Mouse (Mus musculus): ENCODE measurements around the gene AC131692.1. TPM values are rescaled to one million over a fixed set of nuclear protein-coding genes. Genes with fewer than 3 reads are reported as not detected.
A peak's percentile ranks its signal among the peaks of the same experiment; 100 is the strongest.
"Not testable (repeated sequence)": the region's sequence is repeated elsewhere in the genome, so short reads cannot be mapped to it uniquely, and the experiment has no call there.

AC131692.1 gene
- polyA plus RNA-seq, 1 experiment from 2014 or later = 0.27 TPM

DNA sequence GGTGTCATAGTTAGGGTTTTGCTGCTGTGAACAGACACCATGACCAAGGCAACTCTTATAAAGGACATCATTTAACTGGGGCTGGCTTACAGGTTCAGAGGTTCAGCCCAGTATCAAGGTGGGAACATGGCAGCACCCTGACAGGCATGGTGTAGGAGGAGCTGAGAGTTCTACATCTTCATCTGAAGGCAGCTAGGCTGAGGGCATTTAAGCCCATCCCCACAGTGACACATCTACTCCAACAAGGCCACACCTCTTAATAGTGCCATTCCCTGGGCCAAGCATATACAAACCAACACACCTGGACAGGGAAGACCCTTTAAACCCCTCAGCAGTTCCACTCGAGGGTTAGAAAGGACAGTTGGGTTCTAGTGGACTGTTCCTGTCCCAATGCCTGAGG is 39.0 kb downstream of the AC131692.1 start:
- WGBS = 50% methylated on average over 1 of the region's 1 CpGs
- H3K27ac ChIP-seq (ENCODE audit: low read depth, low read length); DNase-seq (ENCODE audit: low spot score, missing footprints); H3K4me1 ChIP-seq (ENCODE audit: control insufficient read depth, insufficient read depth, low read length); ATAC-seq (ENCODE audit: low FRiP score); H3K4me2 ChIP-seq; H3K4me3 ChIP-seq (ENCODE audit: low read depth, low read length); H3K9me3 ChIP-seq (ENCODE audit: control insufficient read depth, low read length); H3K9ac ChIP-seq (ENCODE audit: low read length); H3K36me3 ChIP-seq (ENCODE audit: control insufficient read depth, insufficient read depth, low read length); H3K27me3 ChIP-seq (ENCODE audit: control insufficient read depth, insufficient read depth, low read length): not testable (repeated sequence)

GRCm38 (mm10) chr19:6136397-6136796 is 42.2 kb downstream of the AC131692.1 start:
- H3K4me3 ChIP-seq (ENCODE audit: low read depth, low read length) = no peak overlapping the region
- no peak overlapping the region for H3K4me2 ChIP-seq
- H3K27ac ChIP-seq (ENCODE audit: low read depth, low read length) = no peak overlapping the region
- ATAC-seq (ENCODE audit: low FRiP score) (no peak), DNase-seq (ENCODE audit: low spot score, missing footprints) (peak; percentile 4)
- H3K9me3 ChIP-seq (ENCODE audit: control insufficient read depth, low read length) = no peaks in the 10 kb centered on the region
- H3K9ac ChIP-seq (ENCODE audit: low read length) = no peak overlapping the region
- WGBS = 82% methylated on average over 3 of the region's 3 CpGs
- no peaks in the 10 kb centered on the region for H3K27me3 ChIP-seq (ENCODE audit: control insufficient read depth, insufficient read depth, low read length)
- H3K4me1 ChIP-seq (ENCODE audit: control insufficient read depth, insufficient read depth, low read length) = peaks cover 9% of the 10 kb centered on the region
- H3K36me3 ChIP-seq (ENCODE audit: control insufficient read depth, insufficient read depth, low read length) = no peaks in the 10 kb centered on the region; the same call in none of the 2 replicates

DNA sequence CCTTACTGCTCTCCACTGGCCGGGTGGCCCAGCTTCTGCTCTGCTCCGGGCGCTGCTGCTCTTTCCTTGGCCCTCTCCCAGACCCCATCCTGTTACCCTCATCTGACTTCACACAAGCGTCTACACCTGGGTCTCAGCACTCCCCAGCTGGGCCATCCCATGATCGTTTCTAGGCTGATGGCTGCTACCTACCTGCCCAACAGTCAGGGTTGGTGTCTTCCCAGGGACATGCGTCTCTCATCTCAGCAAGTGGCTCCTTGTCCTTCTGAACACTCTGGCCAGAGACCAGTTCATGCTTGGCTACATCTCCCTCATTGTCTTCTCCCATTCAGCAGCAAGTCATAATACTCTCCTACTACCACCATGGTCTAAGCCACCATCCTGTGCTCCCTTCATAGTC is 45.5 kb downstream of the AC131692.1 start:
- DNase-seq (ENCODE audit: low spot score, missing footprints) = no peak
- H3K4me2 ChIP-seq = peak overlapping the region; percentile 88
- no peak overlapping the region for H3K27ac ChIP-seq (ENCODE audit: low read depth, low read length)
- no peaks in the 10 kb centered on the region; the same call in none of the 2 replicates for H3K36me3 ChIP-seq (ENCODE audit: control insufficient read depth, insufficient read depth, low read length)
- H3K4me3 ChIP-seq (ENCODE audit: low read depth, low read length) = no peak overlapping the region; the same call in 1 of the 2 replicates
- no peaks in the 10 kb centered on the region for H3K27me3 ChIP-seq (ENCODE audit: control insufficient read depth, insufficient read depth, low read length)
- WGBS = 91% methylated on average over 6 of the region's 6 CpGs
- H3K9me3 ChIP-seq (ENCODE audit: control insufficient read depth, low read length) = no peaks in the 10 kb centered on the region
- no peak for ATAC-seq (ENCODE audit: low FRiP score)
- H3K9ac ChIP-seq (ENCODE audit: low read length) = peak overlapping the region; percentile 90
- peaks cover 9% of the 10 kb centered on the region for H3K4me1 ChIP-seq (ENCODE audit: control insufficient read depth, insufficient read depth, low read length)

DNA sequence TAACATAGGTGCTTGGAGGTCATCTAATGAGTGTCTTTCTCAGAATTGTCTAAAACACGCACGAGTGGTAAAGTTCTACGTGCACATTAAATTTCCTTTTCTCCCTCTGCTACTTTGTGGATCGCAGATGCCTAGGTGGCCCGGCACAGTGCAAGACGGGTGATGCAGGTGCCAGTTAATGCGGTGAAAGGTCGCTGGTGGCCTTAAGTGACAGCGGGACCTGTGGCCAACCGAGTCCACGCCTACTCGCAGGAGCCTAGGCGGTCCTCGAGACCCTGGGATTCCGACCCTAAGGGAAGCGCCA is 46.1 kb downstream of the AC131692.1 start:
- peaks cover 9% of the 10 kb centered on the region for H3K4me1 ChIP-seq (ENCODE audit: control insufficient read depth, insufficient read depth, low read length)
- peak overlapping the region; percentile 90 for H3K9ac ChIP-seq (ENCODE audit: low read length)
- H3K36me3 ChIP-seq (ENCODE audit: control insufficient read depth, insufficient read depth, low read length) = no peaks in the 10 kb centered on the region; the same call in none of the 2 replicates
- no peaks in the 10 kb centered on the region for H3K9me3 ChIP-seq (ENCODE audit: control insufficient read depth, low read length)
- ATAC-seq (ENCODE audit: low FRiP score) (no peak), DNase-seq (ENCODE audit: low spot score, missing footprints) (no peak)
- H3K27ac ChIP-seq (ENCODE audit: low read depth, low read length) = peak overlapping the region; percentile 97
- H3K4me3 ChIP-seq (ENCODE audit: low read depth, low read length) = peak overlapping the region; percentile 70
- H3K27me3 ChIP-seq (ENCODE audit: control insufficient read depth, insufficient read depth, low read length) = no peaks in the 10 kb centered on the region
- WGBS = 8% methylated on average over 16 of the region's 16 CpGs
- H3K4me2 ChIP-seq = peak overlapping the region; percentile 88

DNA sequence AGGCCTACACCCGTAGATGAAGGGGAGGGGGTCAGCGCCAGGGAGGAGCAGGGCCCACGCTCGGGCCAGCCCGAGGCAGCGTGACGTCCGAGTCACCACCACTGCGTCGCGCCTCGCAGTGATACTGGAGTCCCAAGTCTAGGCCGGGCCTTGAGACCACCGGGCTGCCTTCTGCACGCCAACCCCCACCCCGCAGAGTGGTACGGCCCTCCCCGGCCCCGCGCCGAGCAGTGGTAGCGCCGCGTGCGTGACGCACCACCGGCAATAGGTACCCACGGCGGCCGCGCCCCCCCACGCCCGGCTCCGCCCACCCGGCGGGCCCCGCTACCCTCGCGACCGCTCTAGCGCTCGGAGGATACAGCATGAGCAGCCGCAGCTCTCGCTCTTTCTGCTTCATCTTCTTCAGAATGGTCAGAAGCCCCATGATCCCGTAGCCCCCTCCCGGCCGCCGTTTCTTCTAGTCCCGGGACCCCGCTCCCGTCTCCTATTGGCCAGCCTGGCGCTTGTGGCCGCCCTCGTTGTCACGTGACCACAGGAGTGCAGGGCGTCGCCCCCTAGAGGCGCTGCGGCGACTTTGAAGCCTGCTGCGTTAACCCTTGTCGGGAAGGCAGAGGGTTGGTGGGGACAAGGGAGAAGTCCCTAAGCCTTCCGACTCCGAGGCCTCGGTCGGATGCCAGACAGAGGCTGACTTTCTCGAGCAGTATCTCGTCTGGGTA is 46.6 kb downstream of the AC131692.1 start, which contains the start of gene Batf2:
TSS of gene Batf2 (plus strand) at position 306 of the 716 bp plus-strand sequence.
- WGBS = under 1% methylated on average over 68 of the region's 68 CpGs
- ATAC-seq (ENCODE audit: low FRiP score) (peak; percentile 92), DNase-seq (ENCODE audit: low spot score, missing footprints) (peak; percentile 99)
- no peaks in the 10 kb centered on the region; the same call in none of the 2 replicates for H3K36me3 ChIP-seq (ENCODE audit: control insufficient read depth, insufficient read depth, low read length)
- peak within 1 kb of the TSS; percentile 97 for H3K27ac ChIP-seq (ENCODE audit: low read depth, low read length)
- H3K27me3 ChIP-seq (ENCODE audit: control insufficient read depth, insufficient read depth, low read length) = no peaks in the 10 kb centered on the region
- H3K9ac ChIP-seq (ENCODE audit: low read length) = peak within 1 kb of the TSS; percentile 90
- peak within 1 kb of the TSS; percentile 88 for H3K4me2 ChIP-seq
- H3K4me3 ChIP-seq (ENCODE audit: low read depth, low read length) = peak within 1 kb of the TSS; percentile 70
- H3K9me3 ChIP-seq (ENCODE audit: control insufficient read depth, low read length) = no peaks in the 10 kb centered on the region
- peaks cover 9% of the 10 kb centered on the region for H3K4me1 ChIP-seq (ENCODE audit: control insufficient read depth, insufficient read depth, low read length)

DNA sequence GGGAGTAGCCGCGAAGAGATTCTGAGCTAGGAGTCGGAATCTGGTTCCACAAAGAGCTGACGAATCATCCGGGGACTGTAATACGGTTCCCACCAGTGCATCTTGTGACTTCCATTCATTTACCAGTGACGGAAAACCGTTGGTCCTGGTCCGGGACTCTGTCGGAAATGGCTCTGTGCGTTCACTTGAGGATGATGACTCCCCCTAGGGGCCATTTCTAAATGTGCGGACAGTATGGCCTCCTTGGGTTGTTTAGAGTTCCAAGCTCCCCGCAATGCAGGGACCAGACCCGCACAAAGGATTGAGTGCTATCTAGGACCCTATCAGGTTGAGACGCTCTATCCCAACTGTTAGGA is 47.2 kb downstream of the AC131692.1 start, which contains the start of gene Arl2:
TSS of gene Arl2 (minus strand) at position 155 of the 356 bp plus-strand sequence.
- peak; percentile 75 for ATAC-seq (ENCODE audit: low FRiP score)
- Histone ChIP-seq H3K9ac (ENCODE audit: low read length) (peak within 1 kb of the TSS; percentile 90), H3K27ac (ENCODE audit: low read depth, low read length) (peak within 1 kb of the TSS; percentile 97), H3K27me3 (ENCODE audit: control insufficient read depth, insufficient read depth, low read length) (no peaks in the 10 kb centered on the region), H3K36me3 (ENCODE audit: control insufficient read depth, insufficient read depth, low read length) (no peaks in the 10 kb centered on the region; the same call in none of the 2 replicates), H3K9me3 (ENCODE audit: control insufficient read depth, low read length) (no peaks in the 10 kb centered on the region), H3K4me1 (ENCODE audit: control insufficient read depth, insufficient read depth, low read length) (peaks cover 9% of the 10 kb centered on the region), H3K4me2 (peak within 1 kb of the TSS; percentile 88), H3K4me3 (ENCODE audit: low read depth, low read length) (peak within 1 kb of the TSS; percentile 70)
- DNase-seq (ENCODE audit: low spot score, missing footprints) = no peak
- 1% methylated on average over 15 of the region's 15 CpGs for WGBS

- H3K36me3 ChIP-seq (ENCODE audit: control insufficient read depth, insufficient read depth, low read length) = no peaks in the 10 kb centered on the region
- no peak for ATAC-seq (ENCODE audit: low FRiP score)
- H3K27me3 ChIP-seq (ENCODE audit: control insufficient read depth, insufficient read depth, low read length) = no peaks in the 10 kb centered on the region
- WGBS = 85% methylated on average over 5 of the region's 5 CpGs
- DNase-seq (ENCODE audit: low spot score, missing footprints) = no peak
- no peak overlapping the region for H3K9ac ChIP-seq (ENCODE audit: low read length)
- no peak overlapping the region for H3K4me2 ChIP-seq
- no peak overlapping the region for H3K27ac ChIP-seq (ENCODE audit: low read depth, low read length)
- H3K4me1 ChIP-seq (ENCODE audit: control insufficient read depth, insufficient read depth, low read length) = peaks cover 6% of the 10 kb centered on the region
- H3K4me3 ChIP-seq (ENCODE audit: low read depth, low read length) = no peak overlapping the region
- no peaks in the 10 kb centered on the region for H3K9me3 ChIP-seq (ENCODE audit: control insufficient read depth, low read length)
Observed at GRCm38 (mm10) chr19:6144842-6145241, 50.6 kb downstream of the AC131692.1 start.

Small RNA genes lying within 50 kb of the gene (microRNA-seq; reads per million reads assigned to microRNA genes)
- gene Mir6988 = 1.9 reads per million, percentile 3 among the genes with 10 or more reads in this experiment

Other genes with a start within 250 kb of the AC131692.1 start
- gene Frmd8, start 219.1 kb upstream of the AC131692.1 start, polyA plus RNA-seq (2014; fragmentation: Nextera tagmentation; extraction: Ambion mirVana) = 11.5 and 14.0 TPM in 2 replicates
- gene Slc25a45, start 216.6 kb upstream of the AC131692.1 start, polyA plus RNA-seq (2014; fragmentation: Nextera tagmentation; extraction: Ambion mirVana) = 1.1 and 1.8 TPM in 2 replicates
- gene Tigd3, start 200.3 kb upstream of the AC131692.1 start, polyA plus RNA-seq (2014; fragmentation: Nextera tagmentation; extraction: Ambion mirVana) = 7.3 and 8.3 TPM in 2 replicates
- gene Dpf2, start 181.4 kb upstream of the AC131692.1 start, polyA plus RNA-seq (2014; fragmentation: Nextera tagmentation; extraction: Ambion mirVana) = 200 and 203 TPM in 2 replicates
- 2.2 and 2.5 TPM in 2 replicates for gene Cdc42ep2, start 169.6 kb upstream of the AC131692.1 start, polyA plus RNA-seq (2014; fragmentation: Nextera tagmentation; extraction: Ambion mirVana)
- 74.4 and 82.7 TPM in 2 replicates for gene Pola2, start 130.2 kb upstream of the AC131692.1 start, polyA plus RNA-seq (2014; fragmentation: Nextera tagmentation; extraction: Ambion mirVana)
- gene Slc22a20, start 108.3 kb upstream of the AC131692.1 start, polyA plus RNA-seq (2014; fragmentation: Nextera tagmentation; extraction: Ambion mirVana) = not detected in 2 replicates
- gene Capn1, start 78.5 kb upstream of the AC131692.1 start, polyA plus RNA-seq (2014; fragmentation: Nextera tagmentation; extraction: Ambion mirVana) = 3.9 and 4.0 TPM in 2 replicates
- gene Syvn1, start 47.8 kb upstream of the AC131692.1 start, polyA plus RNA-seq (2014; fragmentation: Nextera tagmentation; extraction: Ambion mirVana) = 18.6 and 23.1 TPM in 2 replicates
- 88.0 and 92.5 TPM in 2 replicates for gene Mrpl49, start 36.6 kb upstream of the AC131692.1 start, polyA plus RNA-seq (2014; fragmentation: Nextera tagmentation; extraction: Ambion mirVana)
- gene Fau, start 36.6 kb upstream of the AC131692.1 start, polyA plus RNA-seq (2014; fragmentation: Nextera tagmentation; extraction: Ambion mirVana) = 717 and 781 TPM in 2 replicates
- gene Znhit2, start 33.2 kb upstream of the AC131692.1 start, polyA plus RNA-seq (2014; fragmentation: Nextera tagmentation; extraction: Ambion mirVana) = 39.5 and 40.0 TPM in 2 replicates
- 35.7 and 39.6 TPM in 2 replicates for gene Tm7sf2, start 26.0 kb upstream of the AC131692.1 start, polyA plus RNA-seq (2014; fragmentation: Nextera tagmentation; extraction: Ambion mirVana)
- gene Vps51, start 17.2 kb upstream of the AC131692.1 start, polyA plus RNA-seq (2014; fragmentation: Nextera tagmentation; extraction: Ambion mirVana) = 37.4 and 48.3 TPM in 2 replicates
- gene Tmem262, start 14.4 kb upstream of the AC131692.1 start, polyA plus RNA-seq (2014; fragmentation: Nextera tagmentation; extraction: Ambion mirVana) = not detected in 2 replicates
- 2.0 and 2.2 TPM in 2 replicates for gene Gm28374, start 12.2 kb upstream of the AC131692.1 start, polyA plus RNA-seq (2014; fragmentation: Nextera tagmentation; extraction: Ambion mirVana)
- 63.4 and 63.5 TPM in 2 replicates for gene Zfpl1, start 9.5 kb upstream of the AC131692.1 start, polyA plus RNA-seq (2014; fragmentation: Nextera tagmentation; extraction: Ambion mirVana)
- 61.2 and 66.3 TPM in 2 replicates for gene Cdca5, start 9.4 kb upstream of the AC131692.1 start, polyA plus RNA-seq (2014; fragmentation: Nextera tagmentation; extraction: Ambion mirVana)
- gene Naaladl1, start 11.4 kb downstream of the AC131692.1 start, polyA plus RNA-seq (2014; fragmentation: Nextera tagmentation; extraction: Ambion mirVana) = 0.37 and 0.46 TPM in 2 replicates
- 55.3 and 60.0 TPM in 2 replicates for gene Sac3d1, start 24.2 kb downstream of the AC131692.1 start, polyA plus RNA-seq (2014; fragmentation: Nextera tagmentation; extraction: Ambion mirVana)
- 23.8 and 26.1 TPM in 2 replicates for gene Snx15, start 33.9 kb downstream of the AC131692.1 start, polyA plus RNA-seq (2014; fragmentation: Nextera tagmentation; extraction: Ambion mirVana)
- gene Batf2, start 46.6 kb downstream of the AC131692.1 start, polyA plus RNA-seq (2014; fragmentation: Nextera tagmentation; extraction: Ambion mirVana) = not detected in 2 replicates
- gene Arl2, start 47.1 kb downstream of the AC131692.1 start, polyA plus RNA-seq (2014; fragmentation: Nextera tagmentation; extraction: Ambion mirVana) = 75.6 and 86.1 TPM in 2 replicates
- not detected in 2 replicates for gene Majin, start 90.0 kb downstream of the AC131692.1 start, polyA plus RNA-seq (2014; fragmentation: Nextera tagmentation; extraction: Ambion mirVana)
- 0.39 and 0.40 TPM in 2 replicates for gene Gpha2, start 132.0 kb downstream of the AC131692.1 start, polyA plus RNA-seq (2014; fragmentation: Nextera tagmentation; extraction: Ambion mirVana)
- gene Ppp2r5b, start 141.5 kb downstream of the AC131692.1 start, polyA plus RNA-seq (2014; fragmentation: Nextera tagmentation; extraction: Ambion mirVana) = 39.1 and 41.0 TPM in 2 replicates
- gene Atg2a, start 147.2 kb downstream of the AC131692.1 start, polyA plus RNA-seq (2014; fragmentation: Nextera tagmentation; extraction: Ambion mirVana) = 7.1 and 8.1 TPM in 2 replicates
- gene Ehd1, start 182.3 kb downstream of the AC131692.1 start, polyA plus RNA-seq (2014; fragmentation: Nextera tagmentation; extraction: Ambion mirVana) = 64.1 and 68.2 TPM in 2 replicates
- 0.23 and 0.42 TPM in 2 replicates for gene Cdc42bpg, start 212.0 kb downstream of the AC131692.1 start, polyA plus RNA-seq (2014; fragmentation: Nextera tagmentation; extraction: Ambion mirVana)
- gene Men1, start 240.6 kb downstream of the AC131692.1 start, polyA plus RNA-seq (2014; fragmentation: Nextera tagmentation; extraction: Ambion mirVana) = 51.2 and 54.7 TPM in 2 replicates
- gene Map4k2, start 246.7 kb downstream of the AC131692.1 start, polyA plus RNA-seq (2014; fragmentation: Nextera tagmentation; extraction: Ambion mirVana) = 6.2 and 8.6 TPM in 2 replicates